Mouse (Mus musculus) urinary bladder, adult 18-20 months (tissue): ENCODE data around the gene Serpina1a.
"Not testable (repeated sequence)": the region's sequence is repeated elsewhere in the genome, so short reads cannot be mapped to it uniquely, and the experiment has no call there.

Experiments
- DNase-seq, 2 experiments: peaks; one replicate each; pipeline ENCODE4 v3.0.0; 2022; ENCODE audit warnings: low spot score in 2 of 2, mixed read lengths in 2 of 2

The Serpina1a gene

GRCm38 (mm10) chr12:103863101-103863974, at the start of gene Serpina1a:
Serpina1a (minus strand) TSS chr12:103863562.
- DNase-seq, result not testable (repeated sequence)

- DNase-seq, result not testable (repeated sequence)
Observed at GRCm38 (mm10) chr12:103909181-103909580, 45.8 kb upstream of the Serpina1a start.

- not testable (repeated sequence) for DNase-seq
Observed at GRCm38 (mm10) chr12:103907746-103908145, 44.4 kb upstream of the Serpina1a start.

- not testable (repeated sequence) for DNase-seq
Observed at GRCm38 (mm10) chr12:103904837-103905340, 41.5 kb upstream of the Serpina1a start, which contains the start of gene Serpina1c. Serpina1c (minus strand) TSS chr12:103904887.

GRCm38 (mm10) chr12:103901929-103902328, 38.6 kb upstream of the Serpina1a start:
- DNase-seq, result not testable (repeated sequence)

- DNase-seq, result not testable (repeated sequence)
Observed at GRCm38 (mm10) chr12:103866873-103867272, 3.5 kb upstream of the Serpina1a start.

- no peak for DNase-seq
Observed at GRCm38 (mm10) chr12:103860976-103861375, 2.4 kb downstream of the Serpina1a start.

GRCm38 (mm10) chr12:103860571-103860970, 2.8 kb downstream of the Serpina1a start:
- DNase-seq, result not testable (repeated sequence)

- not testable (repeated sequence) for DNase-seq
Observed at GRCm38 (mm10) chr12:103859584-103859983, 3.8 kb downstream of the Serpina1a start.

GRCm38 (mm10) chr12:103853032-103853431, 10.3 kb downstream of the Serpina1a start:
- DNase-seq, result not testable (repeated sequence)

- DNase-seq, result not testable (repeated sequence)
Observed at GRCm38 (mm10) chr12:103830273-103830672, 33.1 kb downstream of the Serpina1a start, which contains the start of gene Serpina1b. Serpina1b (minus strand) TSS chr12:103830373.

- DNase-seq, result not testable (repeated sequence)
Observed at GRCm38 (mm10) chr12:103827661-103828372, 35.5 kb downstream of the Serpina1a start.

GRCm38 (mm10) chr12:103823826-103824225, 39.5 kb downstream of the Serpina1a start:
- not testable (repeated sequence) for DNase-seq
